Mouse (Mus musculus) hindbrain, embryonic 15.5 days (tissue): Measurements from ENCODE around the gene Wbp1l. TPM values are rescaled to one million over a fixed set of nuclear protein-coding genes. Genes with fewer than 3 reads are reported as not detected.

Experiments
- ATAC-seq: fragments of 200-750 bp; cut with Nextera tagmentation; 2 replicates; pipeline ENCODE4 v1.8.0; 2017; ENCODE audit warnings: low read depth, moderate number of reproducible peaks, moderate TSS enrichment; ENCODE audit not compliant: low FRiP score
- H3K27ac ChIP-seq: fragments of 300-500 bp; sonication (generic); replicated peaks from 2 replicates; pipeline ENCODE4 v1.5.1; 2015; ENCODE audit warnings: mild to moderate bottlenecking, inconsistent platforms
- H3K27me3 ChIP-seq: fragments of 300-500 bp; sonication (generic); 2 replicates; pipeline ENCODE4 v1.6.1; 2015; ENCODE audit warnings: control low read depth, inconsistent platforms
- H3K36me3 ChIP-seq: fragments of 300-500 bp; sonication (generic); 2 replicates; pipeline ENCODE4 v1.6.1; 2015; ENCODE audit warnings: control low read depth, inconsistent platforms
- H3K4me1 ChIP-seq: fragments of 300-500 bp; sonication (generic); replicated peaks from 2 replicates; pipeline ENCODE4 v1.6.1; 2015; ENCODE audit warnings: control low read depth, inconsistent platforms
- H3K4me2 ChIP-seq: fragments of 300-500 bp; sonication (generic); 2 replicates; pipeline ENCODE4 v1.6.1; 2015; ENCODE audit warnings: moderate library complexity, mild to moderate bottlenecking, inconsistent platforms
- H3K4me3 ChIP-seq: fragments of 300-500 bp; sonication (generic); 2 replicates; pipeline ENCODE4 v1.5.1; 2015; ENCODE audit warnings: mild to moderate bottlenecking, inconsistent platforms
- H3K9ac ChIP-seq: fragments of 300-500 bp; sonication (generic); 2 replicates; pipeline ENCODE4 v1.6.1; 2015; ENCODE audit warnings: inconsistent platforms
- H3K9me3 ChIP-seq: fragments of 300-500 bp; sonication (generic); 2 replicates; pipeline ENCODE4 v1.6.1; 2016; ENCODE audit warnings: control low read depth, inconsistent platforms
- WGBS: fragments of 180-500 bp; shearing (Covaris S2); methylation state at CpG from one replicate; pipeline ENCODE4 v1.1.7; 2015; 5-methylcytosine and 5-hydroxymethylcytosine counted together
- polyA plus RNA-seq: library from polyadenylated mRNA; unstranded; fragments of >200 nt; fragmentation: Nextera tagmentation; extraction: Ambion mirVana; gene quantifications from 2 replicates; pipeline ENCODE4 v1.2.1, GENCODE M21; 2015

Gene Wbp1l
- polyA plus RNA-seq, 1 experiment from 2014 or later = 41.1 TPM

- Histone ChIP-seq H3K27me3 (no peaks in the 10 kb centered on the region), H3K27ac (no peak overlapping the region), H3K9ac (no peak overlapping the region), H3K9me3 (no peaks in the 10 kb centered on the region), H3K4me3 (no peak overlapping the region), H3K4me2 (no peak overlapping the region), H3K36me3 (no peaks in the 10 kb centered on the region), H3K4me1 (no peaks in the 10 kb centered on the region)
- WGBS = 91% methylated on average over 5 of the region's 5 CpGs
- no peak for ATAC-seq
Measured at GRCm38 (mm10) chr19:46669802-46670201, 70.9 kb downstream of the Wbp1l start.

GRCm38 (mm10) chr19:46670691-46671090 is 71.8 kb downstream of the Wbp1l start:
- 35% methylated on average over 13 of the region's 13 CpGs for WGBS
- no peaks in the 10 kb centered on the region for H3K36me3 ChIP-seq
- H3K9ac ChIP-seq = no peak overlapping the region
- H3K4me2 ChIP-seq = no peak overlapping the region
- H3K27me3 ChIP-seq = no peaks in the 10 kb centered on the region
- H3K27ac ChIP-seq = no peak overlapping the region
- H3K4me1 ChIP-seq = no peaks in the 10 kb centered on the region
- no peaks in the 10 kb centered on the region for H3K9me3 ChIP-seq
- H3K4me3 ChIP-seq = no peak overlapping the region
- ATAC-seq = peak; percentile 84; the same call in 1 of the 2 replicates

- no peak for ATAC-seq
- Histone ChIP-seq H3K4me1 (no peaks in the 10 kb centered on the region), H3K9ac (no peak within 1 kb of the TSS), H3K9me3 (no peaks in the 10 kb centered on the region), H3K4me3 (no peak within 1 kb of the TSS), H3K27ac (no peak within 1 kb of the TSS), H3K4me2 (no peak within 1 kb of the TSS), H3K36me3 (no peaks in the 10 kb centered on the region), H3K27me3 (no peaks in the 10 kb centered on the region)
- 71% methylated on average over 5 of the region's 5 CpGs for WGBS
Measured at GRCm38 (mm10) chr19:46672766-46673418, 74.0 kb downstream of the Wbp1l start, which contains the start of gene Cyp17a1. Gene Cyp17a1, minus strand, starts transcription at chr19:46673172.

GRCm38 (mm10) chr19:46675641-46676040 is 76.8 kb downstream of the Wbp1l start:
- no peak for ATAC-seq
- Histone ChIP-seq H3K4me2 (no peak overlapping the region), H3K4me1 (no peaks in the 10 kb centered on the region), H3K36me3 (no peaks in the 10 kb centered on the region), H3K27me3 (no peaks in the 10 kb centered on the region), H3K27ac (no peak overlapping the region), H3K9ac (no peak overlapping the region), H3K4me3 (no peak overlapping the region), H3K9me3 (no peaks in the 10 kb centered on the region)
- WGBS = 88% methylated on average over 3 of the region's 3 CpGs

GRCm38 (mm10) chr19:46679720-46680383 is 81.0 kb downstream of the Wbp1l start:
- Histone ChIP-seq H3K4me2 (no peak overlapping the region), H3K27me3 (no peaks in the 10 kb centered on the region), H3K9me3 (no peaks in the 10 kb centered on the region), H3K4me1 (no peaks in the 10 kb centered on the region), H3K4me3 (no peak overlapping the region), H3K9ac (no peak overlapping the region), H3K27ac (no peak overlapping the region), H3K36me3 (no peaks in the 10 kb centered on the region)
- WGBS = 77% methylated on average over 12 of the region's 12 CpGs
- ATAC-seq = no peak

- WGBS = 2% methylated on average over 44 of the region's 44 CpGs
- ATAC-seq = peak; percentile 97
- Histone ChIP-seq H3K27me3 (no peaks in the 10 kb centered on the region), H3K9ac (peak within 1 kb of the TSS; percentile 84), H3K36me3 (0 out of 2 replicates have a peak, but pooled peaks cover 2% of the 10 kb centered on the region), H3K4me1 (peaks cover 10% of the 10 kb centered on the region), H3K4me2 (peak within 1 kb of the TSS; percentile 61), H3K4me3 (peak within 1 kb of the TSS; percentile 86), H3K27ac (peak within 1 kb of the TSS; percentile 93), H3K9me3 (no peaks in the 10 kb centered on the region)
Measured at GRCm38 (mm10) chr19:46689460-46690372, 90.8 kb downstream of the Wbp1l start, which contains the start of gene Borcs7. Gene Borcs7, plus strand, starts transcription at chr19:46689906.

- Histone ChIP-seq H3K36me3 (0 out of 2 replicates have a peak, but pooled peaks cover 2% of the 10 kb centered on the region), H3K4me3 (peak overlapping the region; percentile 86), H3K4me1 (peaks cover 10% of the 10 kb centered on the region), H3K4me2 (peak overlapping the region; percentile 61), H3K27ac (peak overlapping the region; percentile 93), H3K9me3 (no peaks in the 10 kb centered on the region), H3K9ac (peak overlapping the region; percentile 84), H3K27me3 (no peaks in the 10 kb centered on the region)
- 67% methylated on average over 11 of the region's 11 CpGs for WGBS
- ATAC-seq = peak; percentile 49
Measured at GRCm38 (mm10) chr19:46690387-46690786, 91.5 kb downstream of the Wbp1l start.

GRCm38 (mm10) chr19:46691078-46691477 is 92.2 kb downstream of the Wbp1l start:
- no peak for ATAC-seq
- H3K9ac ChIP-seq = no peak overlapping the region
- H3K4me1 ChIP-seq = peaks cover 10% of the 10 kb centered on the region
- WGBS = 71% methylated on average over 2 of the region's 2 CpGs
- peak overlapping the region; percentile 61 for H3K4me2 ChIP-seq
- H3K27ac ChIP-seq = no peak overlapping the region
- 0 out of 2 replicates have a peak, but pooled peaks cover 2% of the 10 kb centered on the region for H3K36me3 ChIP-seq
- H3K9me3 ChIP-seq = no peaks in the 10 kb centered on the region
- no peaks in the 10 kb centered on the region for H3K27me3 ChIP-seq
- no peak overlapping the region for H3K4me3 ChIP-seq

GRCm38 (mm10) chr19:46693146-46693545 is 94.3 kb downstream of the Wbp1l start:
- H3K27ac ChIP-seq = no peak overlapping the region
- H3K4me3 ChIP-seq = no peak overlapping the region
- no peaks in the 10 kb centered on the region for H3K9me3 ChIP-seq
- no peak overlapping the region for H3K4me2 ChIP-seq
- H3K36me3 ChIP-seq = 0 out of 2 replicates have a peak, but pooled peaks cover 6% of the 10 kb centered on the region
- WGBS = 86% methylated on average over 4 of the region's 4 CpGs
- no peak overlapping the region for H3K9ac ChIP-seq
- H3K4me1 ChIP-seq = peaks cover 10% of the 10 kb centered on the region
- ATAC-seq = no peak
- H3K27me3 ChIP-seq = no peaks in the 10 kb centered on the region

GRCm38 (mm10) chr19:46696482-46696881 is 97.6 kb downstream of the Wbp1l start:
- H3K27me3 ChIP-seq = no peaks in the 10 kb centered on the region
- H3K9me3 ChIP-seq = no peaks in the 10 kb centered on the region
- no peak for ATAC-seq
- no peaks in the 10 kb centered on the region for H3K4me1 ChIP-seq
- no peak overlapping the region for H3K4me2 ChIP-seq
- peaks cover 17% of the 10 kb centered on the region; the same call in 1 of the 2 replicates for H3K36me3 ChIP-seq
- no peak overlapping the region for H3K9ac ChIP-seq
- no peak overlapping the region for H3K27ac ChIP-seq
- 93% methylated on average over 8 of the region's 8 CpGs for WGBS
- H3K4me3 ChIP-seq = no peak overlapping the region

- H3K27ac ChIP-seq = no peak overlapping the region
- no peak overlapping the region for H3K9ac ChIP-seq
- H3K4me3 ChIP-seq = no peak overlapping the region
- ATAC-seq = no peak
- no peaks in the 10 kb centered on the region for H3K27me3 ChIP-seq
- peaks cover 17% of the 10 kb centered on the region; the same call in 1 of the 2 replicates for H3K36me3 ChIP-seq
- 86% methylated on average over 7 of the region's 7 CpGs for WGBS
- H3K4me1 ChIP-seq = no peaks in the 10 kb centered on the region
- H3K9me3 ChIP-seq = no peaks in the 10 kb centered on the region
- H3K4me2 ChIP-seq = no peak overlapping the region
Measured at GRCm38 (mm10) chr19:46696943-46697342, 98.1 kb downstream of the Wbp1l start.
